Mouse (Mus musculus): ENCODE data around the gene Aanat. TPM values are rescaled to one million over a fixed set of nuclear protein-coding genes. Genes with fewer than 3 reads are reported as not detected.
A peak's percentile ranks its signal among the peaks of the same experiment; 100 is the strongest.
"Not testable (repeated sequence)": the region's sequence is repeated elsewhere in the genome, so short reads cannot be mapped to it uniquely, and the experiment has no call there.

The Aanat gene
- polyA plus RNA-seq, 3 experiments from 2014 or later, result not detected

DNA sequence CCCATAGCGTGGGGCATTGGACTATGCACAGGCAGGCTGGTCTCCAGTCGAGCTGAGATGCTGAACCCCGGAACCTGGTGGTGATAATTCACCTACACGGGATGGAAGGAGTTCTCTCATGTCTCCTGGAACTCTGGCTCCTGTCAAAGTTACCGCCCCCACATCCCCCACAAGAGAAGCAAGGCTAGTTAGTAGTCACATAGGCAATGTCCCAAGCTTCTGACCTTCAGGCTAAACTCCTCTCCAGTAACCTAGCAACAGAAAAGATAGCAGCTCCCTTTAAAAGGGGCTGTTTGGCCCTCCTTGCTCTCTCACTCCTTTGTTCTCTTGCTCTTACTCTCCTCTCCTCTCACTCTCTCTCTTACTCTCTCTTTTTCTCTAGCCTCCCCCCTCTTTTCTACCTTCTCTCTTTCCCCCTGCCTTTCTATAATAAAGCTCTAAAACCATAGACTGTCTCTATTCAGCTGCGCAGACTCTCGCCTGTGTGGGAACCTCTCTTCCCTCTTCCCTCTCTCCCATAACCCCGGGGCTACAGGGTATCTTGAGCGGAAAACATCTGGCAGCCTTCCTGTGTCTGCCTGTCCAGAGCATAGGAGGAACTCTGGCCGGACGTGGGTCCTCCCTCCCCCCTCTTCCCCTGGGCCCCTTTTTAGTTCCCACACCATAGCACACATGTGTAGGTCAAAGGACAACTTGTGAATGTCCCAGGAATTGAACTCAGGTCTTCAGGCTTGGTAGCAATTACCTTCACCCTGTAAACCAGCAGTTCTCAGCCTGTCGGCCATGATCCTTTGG lies 44.1 kb downstream of the Aanat start:
- ATAC-seq, result no peak

DNA sequence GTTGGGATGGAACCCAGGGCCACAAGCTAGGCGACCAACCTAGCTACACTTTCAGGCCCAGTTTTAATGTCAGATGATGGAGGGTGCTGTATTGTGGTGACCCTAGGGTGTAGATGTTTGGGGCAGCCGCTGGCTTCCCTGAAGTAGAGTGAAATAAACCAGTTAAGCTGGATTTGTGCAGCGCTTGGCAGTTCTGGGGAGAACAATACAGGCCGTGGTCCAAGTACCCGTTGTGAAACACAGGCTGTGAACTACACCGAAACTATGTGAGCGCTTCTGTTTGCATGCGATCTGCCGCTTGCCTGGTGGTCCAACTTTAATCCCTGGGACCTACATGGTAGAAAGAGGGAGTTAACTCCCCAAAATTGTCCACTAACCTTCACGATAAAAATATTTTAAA lies 46.7 kb downstream of the Aanat start:
- ATAC-seq, result no peak

DNA sequence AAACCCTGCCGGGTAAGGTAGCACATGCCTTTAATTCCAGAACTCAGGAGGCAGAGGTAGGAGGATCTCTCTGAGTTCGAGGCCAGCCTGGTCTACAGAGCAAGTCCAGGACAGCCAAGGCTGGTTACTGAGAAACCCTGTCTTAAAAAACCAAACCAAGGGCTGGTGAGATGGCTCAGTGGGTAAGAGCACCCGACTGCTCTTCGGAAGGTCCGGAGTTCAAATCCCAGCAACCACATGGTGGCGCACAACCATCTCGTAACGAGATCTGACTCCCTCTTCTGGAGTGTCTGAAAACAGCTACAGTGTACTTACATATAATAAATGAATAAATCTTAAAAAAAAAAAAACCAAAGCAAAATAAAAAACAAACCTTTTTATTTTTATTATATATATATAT lies 50.4 kb downstream of the Aanat start:
- not testable (repeated sequence) for ATAC-seq

GRCm38 (mm10) chr11:116641168-116641567 lies 54.9 kb downstream of the Aanat start:
- no peak for ATAC-seq

- ATAC-seq, result no peak
These were observed 55.5 kb downstream of the Aanat start for GRCm38 (mm10) chr11:116641731-116642130.

- peak; percentile 61 for ATAC-seq
These were observed 56.7 kb downstream of the Aanat start for GRCm38 (mm10) chr11:116642681-116643578.

- ATAC-seq, result no peak
These were observed 57.5 kb downstream of the Aanat start for GRCm38 (mm10) chr11:116643579-116644224.

GRCm38 (mm10) chr11:116644225-116645112 lies 58.2 kb downstream of the Aanat start:
- ATAC-seq, result no peak

DNA sequence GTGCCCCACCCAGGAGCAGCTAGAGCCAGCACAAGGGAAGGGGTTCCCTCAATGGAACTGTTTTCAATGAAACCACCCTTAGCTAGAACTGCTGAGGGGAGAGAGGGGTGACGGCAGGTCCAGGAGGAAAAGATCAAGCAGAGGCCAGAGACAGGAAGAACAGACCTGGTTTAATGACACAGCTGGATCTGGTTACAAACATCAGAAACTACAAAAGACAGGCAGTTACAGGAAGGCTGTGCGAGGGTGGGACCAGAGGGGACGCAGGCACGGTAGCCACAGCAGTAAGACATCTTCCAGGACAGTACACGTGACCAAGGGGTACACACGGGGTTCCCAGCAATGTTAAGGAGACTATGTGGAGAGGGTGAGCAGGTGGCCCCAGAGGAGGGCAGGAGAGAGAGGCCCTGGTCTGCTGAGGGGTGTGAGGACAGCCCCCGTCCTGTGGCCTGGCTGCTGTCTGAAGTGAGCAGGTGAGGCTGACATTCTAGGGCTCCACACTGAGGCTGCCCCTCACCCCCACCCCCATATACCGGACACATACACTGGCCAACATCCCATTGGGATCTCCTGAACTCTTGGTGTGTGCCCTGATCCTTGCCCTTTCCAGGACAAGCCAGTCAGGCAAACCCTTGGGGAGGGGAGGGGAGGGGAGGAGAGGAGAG lies 59.3 kb downstream of the Aanat start:
- no peak for ATAC-seq

- no peak for ATAC-seq
These were observed 59.9 kb downstream of the Aanat start for GRCm38 (mm10) chr11:116646136-116646535.

DNA sequence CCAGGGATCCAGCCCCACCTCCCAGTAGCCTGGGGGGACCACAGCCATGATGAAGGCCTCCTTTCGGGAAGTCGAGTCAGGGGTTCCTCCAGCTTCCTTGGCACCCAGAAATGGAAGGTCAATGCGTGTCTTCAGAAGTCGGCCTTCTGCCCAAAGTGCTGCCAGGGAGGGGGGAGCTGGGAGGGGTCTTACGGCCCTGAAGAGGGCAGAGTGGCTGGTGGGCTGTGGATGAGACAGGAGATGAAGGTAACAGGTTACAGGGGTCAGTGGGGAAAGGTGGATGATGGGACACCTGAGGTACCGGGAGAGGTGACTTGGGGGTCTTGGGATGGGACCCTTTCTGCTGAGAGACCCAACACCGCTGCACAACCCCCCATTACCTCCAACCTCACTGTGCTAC lies 60.5 kb downstream of the Aanat start:
- no peak for ATAC-seq

Other genes with a start within 250 kb of the Aanat start
- gene Rnf157, start 173.4 kb upstream of the Aanat start, polyA plus RNA-seq (2017; shearing (Covaris generic)), result 10 to 100 TPM in 1 of 3 experiments, 1 to 10 TPM in 2; 3.0 to 15.1 (median 8.5) TPM
- 10 to 100 TPM; 10.4 to 14.6 (median 10.6) TPM for gene Ubald2, start 152.3 kb upstream of the Aanat start, polyA plus RNA-seq (2017; shearing (Covaris generic))
- gene Qrich2, start 120.2 kb upstream of the Aanat start, polyA plus RNA-seq (2017; shearing (Covaris generic)), result not detected
- 10 to 100 TPM; 23.4 to 58.2 (median 50.6) TPM for gene Prpsap1, start 92.2 kb upstream of the Aanat start, polyA plus RNA-seq (2017; shearing (Covaris generic))
- not detected for gene Sphk1, start 55.5 kb upstream of the Aanat start, polyA plus RNA-seq (2017; shearing (Covaris generic))
- 1 to 10 TPM; 1.5 to 2.2 (median 2.0) TPM for gene Ube2o, start 5.0 kb upstream of the Aanat start, polyA plus RNA-seq (2017; shearing (Covaris generic))
- gene Rhbdf2, start 40.6 kb downstream of the Aanat start, polyA plus RNA-seq (2017; shearing (Covaris generic)), result 1 to 10 TPM; 3.4 to 9.3 (median 3.9) TPM
- gene Prcd, start 67.1 kb downstream of the Aanat start, polyA plus RNA-seq (2017; shearing (Covaris generic)), result not detected
- under 1 TPM in 2 of 3 experiments, not detected in 1; 0.24 to 0.32 TPM for gene Cygb, start 67.9 kb downstream of the Aanat start, polyA plus RNA-seq (2017; shearing (Covaris generic))
- 10 to 100 TPM in 2 of 3 experiments, 1 to 10 TPM in 1; 9.0 to 17.1 (median 13.5) TPM for gene St6galnac1, start 189.1 kb downstream of the Aanat start, polyA plus RNA-seq (2017; shearing (Covaris generic))
- not detected for gene Mxra7, start 241.6 kb downstream of the Aanat start, polyA plus RNA-seq (2017; shearing (Covaris generic))

Data from inflammation-experienced regulatory T-cells, adult 6 months (primary cell).